Mouse (Mus musculus): ENCODE data around the gene Calml3. TPM values are rescaled to one million over a fixed set of nuclear protein-coding genes. Genes with fewer than 3 reads are reported as not detected.

Calml3 gene
- polyA plus RNA-seq, 1 experiment from 2014 or later, result 0.76 TPM

- Histone ChIP-seq H3K9me3 (ENCODE audit: low read length) (no peaks in the 10 kb centered on the region), H3K36me3 (ENCODE audit: insufficient read depth, low read length) (no peaks in the 10 kb centered on the region), H3K27me3 (ENCODE audit: insufficient read depth, low read length) (no peaks in the 10 kb centered on the region), H3K4me1 (ENCODE audit: insufficient read depth, low read length) (no peaks in the 10 kb centered on the region), H3K4me3 (ENCODE audit: low read length) (no peak overlapping the region), H3K27ac (ENCODE audit: low read length) (no peak overlapping the region), H3K9ac (replicated peaks; ENCODE audit: low read length) (no peak overlapping the region), H3K4me2 (replicated peaks; ENCODE audit: low read depth, low read length) (no peak overlapping the region)
- ATAC-seq (ENCODE audit: low FRiP score, low TSS enrichment), result no peak
- WGBS, result 90% methylated on average over 2 of the region's 2 CpGs
Measured at GRCm38 (mm10) chr13:3818740-3819076, 14.6 kb upstream of the Calml3 start.

DNA sequence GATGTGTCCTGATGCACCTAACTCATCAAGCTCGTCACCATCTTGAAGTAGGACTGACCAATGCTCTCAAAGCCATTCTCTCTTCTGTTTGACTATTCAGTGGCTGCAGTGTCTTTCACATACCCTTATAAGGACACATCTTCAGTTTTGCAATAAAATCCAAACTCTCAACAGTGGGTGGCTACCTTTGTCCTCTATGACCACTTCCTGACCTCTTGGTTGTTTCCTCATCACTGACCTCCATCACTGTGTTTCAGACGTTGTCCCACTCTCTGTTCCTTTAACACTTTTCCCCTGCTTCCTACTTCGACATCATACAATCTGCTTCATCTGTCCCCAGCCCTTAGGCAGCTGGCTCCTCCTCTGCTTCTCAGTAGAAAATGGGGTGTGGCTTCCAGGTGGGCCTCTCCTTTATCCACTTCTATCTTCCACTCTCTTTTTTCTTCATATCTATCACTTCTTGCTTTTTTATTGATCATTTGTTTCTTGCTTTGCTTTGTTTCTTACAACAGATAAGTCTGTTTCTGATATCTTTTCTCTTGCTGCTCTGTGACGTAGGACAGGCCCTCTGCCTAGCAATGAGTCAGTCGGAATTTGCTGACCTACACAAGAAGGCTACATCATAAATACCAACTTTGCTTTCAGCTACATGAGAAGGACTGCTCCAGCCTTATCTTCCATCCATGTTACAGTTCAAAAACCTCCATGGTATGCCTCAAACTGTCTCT is 14.1 kb upstream of the Calml3 start:
- no peaks in the 10 kb centered on the region for H3K4me1 ChIP-seq (ENCODE audit: insufficient read depth, low read length)
- 74% methylated on average over 5 of the region's 5 CpGs for WGBS
- H3K27me3 ChIP-seq (ENCODE audit: insufficient read depth, low read length), result no peaks in the 10 kb centered on the region
- H3K27ac ChIP-seq (ENCODE audit: low read length), result no peak overlapping the region
- no peaks in the 10 kb centered on the region for H3K36me3 ChIP-seq (ENCODE audit: insufficient read depth, low read length)
- no peak for ATAC-seq (ENCODE audit: low FRiP score, low TSS enrichment)
- H3K9me3 ChIP-seq (ENCODE audit: low read length), result no peaks in the 10 kb centered on the region
- no peak overlapping the region for H3K4me2 ChIP-seq (replicated peaks; ENCODE audit: low read depth, low read length)
- no peak overlapping the region for H3K9ac ChIP-seq (replicated peaks; ENCODE audit: low read length)
- H3K4me3 ChIP-seq (ENCODE audit: low read length), result no peak overlapping the region

- 81% methylated on average over 7 of the region's 7 CpGs for WGBS
Measured at GRCm38 (mm10) chr13:3807131-3807827, 3.2 kb upstream of the Calml3 start.

GRCm38 (mm10) chr13:3805638-3806037 is 1.5 kb upstream of the Calml3 start:
- no peaks in the 10 kb centered on the region for H3K27me3 ChIP-seq (ENCODE audit: insufficient read depth, low read length)
- H3K4me2 ChIP-seq (replicated peaks; ENCODE audit: low read depth, low read length), result no peak overlapping the region
- peaks cover 21% of the 10 kb centered on the region for H3K4me1 ChIP-seq (ENCODE audit: insufficient read depth, low read length)
- no peaks in the 10 kb centered on the region for H3K36me3 ChIP-seq (ENCODE audit: insufficient read depth, low read length)
- peak overlapping the region; percentile 45 for H3K27ac ChIP-seq (ENCODE audit: low read length)
- 57% methylated on average over 5 of the region's 5 CpGs for WGBS
- H3K9ac ChIP-seq (replicated peaks; ENCODE audit: low read length), result no peak overlapping the region
- ATAC-seq (ENCODE audit: low FRiP score, low TSS enrichment), result no peak
- H3K9me3 ChIP-seq (ENCODE audit: low read length), result no peaks in the 10 kb centered on the region
- no peak overlapping the region for H3K4me3 ChIP-seq (ENCODE audit: low read length)

More at GRCm38 (mm10) chr13:3807131-3807827, 3.2 kb upstream of the Calml3 start:
- Histone ChIP-seq H3K9ac (replicated peaks; ENCODE audit: low read length) (no peak overlapping the region), H3K9me3 (ENCODE audit: low read length) (no peaks in the 10 kb centered on the region), H3K4me2 (replicated peaks; ENCODE audit: low read depth, low read length) (no peak overlapping the region), H3K4me3 (ENCODE audit: low read length) (no peak overlapping the region), H3K36me3 (ENCODE audit: insufficient read depth, low read length) (no peaks in the 10 kb centered on the region), H3K27me3 (ENCODE audit: insufficient read depth, low read length) (no peaks in the 10 kb centered on the region), H3K4me1 (ENCODE audit: insufficient read depth, low read length) (peaks cover 13% of the 10 kb centered on the region), H3K27ac (ENCODE audit: low read length) (no peak overlapping the region)
- no peak for ATAC-seq (ENCODE audit: low FRiP score, low TSS enrichment)

GRCm38 (mm10) chr13:3805132-3805531 is 1.0 kb upstream of the Calml3 start:
- H3K9ac ChIP-seq (replicated peaks; ENCODE audit: low read length), result no peak overlapping the region
- H3K4me3 ChIP-seq (ENCODE audit: low read length), result no peak overlapping the region
- 39% methylated on average over 2 of the region's 2 CpGs for WGBS
- peaks cover 21% of the 10 kb centered on the region for H3K4me1 ChIP-seq (ENCODE audit: insufficient read depth, low read length)
- H3K4me2 ChIP-seq (replicated peaks; ENCODE audit: low read depth, low read length), result no peak overlapping the region
- H3K27ac ChIP-seq (ENCODE audit: low read length), result no peak overlapping the region
- no peaks in the 10 kb centered on the region for H3K9me3 ChIP-seq (ENCODE audit: low read length)
- no peaks in the 10 kb centered on the region for H3K36me3 ChIP-seq (ENCODE audit: insufficient read depth, low read length)
- no peaks in the 10 kb centered on the region for H3K27me3 ChIP-seq (ENCODE audit: insufficient read depth, low read length)
- peak; percentile 33; the same call in 1 of the 2 replicates for ATAC-seq (ENCODE audit: low FRiP score, low TSS enrichment)

GRCm38 (mm10) chr13:3799386-3799785 is 4.7 kb downstream of the Calml3 start:
- Histone ChIP-seq H3K9me3 (ENCODE audit: low read length) (no peaks in the 10 kb centered on the region), H3K4me2 (replicated peaks; ENCODE audit: low read depth, low read length) (no peak overlapping the region), H3K4me1 (ENCODE audit: insufficient read depth, low read length) (peaks cover 20% of the 10 kb centered on the region; the same call in 1 of the 2 replicates), H3K36me3 (ENCODE audit: insufficient read depth, low read length) (no peaks in the 10 kb centered on the region), H3K9ac (replicated peaks; ENCODE audit: low read length) (no peak overlapping the region), H3K27me3 (ENCODE audit: insufficient read depth, low read length) (no peaks in the 10 kb centered on the region), H3K4me3 (ENCODE audit: low read length) (no peak overlapping the region), H3K27ac (ENCODE audit: low read length) (no peak overlapping the region)
- 22% methylated on average over 3 of the region's 3 CpGs for WGBS
- ATAC-seq (ENCODE audit: low FRiP score, low TSS enrichment), result no peak

DNA sequence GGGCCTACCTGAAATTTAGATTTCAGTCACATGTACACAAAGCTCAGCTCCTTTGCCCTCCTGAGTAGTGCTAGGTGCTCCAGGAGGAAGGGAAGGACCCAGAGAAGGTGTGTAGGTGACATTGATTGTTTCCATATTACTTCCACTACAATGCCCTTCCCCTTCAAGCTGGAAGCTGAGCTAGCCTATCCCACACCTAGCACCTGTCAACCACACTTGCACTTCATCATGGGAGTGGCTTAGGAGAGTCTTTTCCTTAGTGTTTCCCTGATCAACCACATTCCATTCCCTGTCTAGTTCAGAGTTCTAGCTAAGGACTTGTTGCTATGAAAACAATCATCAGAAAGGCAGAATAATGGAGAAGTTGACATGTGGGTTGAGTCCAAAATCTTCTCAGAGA is 5.4 kb downstream of the Calml3 start:
- ATAC-seq (ENCODE audit: low FRiP score, low TSS enrichment), result 0 out of 2 replicates have a peak, but pooled peaks have one; percentile 41
- H3K9me3 ChIP-seq (ENCODE audit: low read length), result no peaks in the 10 kb centered on the region
- no peak overlapping the region for H3K27ac ChIP-seq (ENCODE audit: low read length)

DNA sequence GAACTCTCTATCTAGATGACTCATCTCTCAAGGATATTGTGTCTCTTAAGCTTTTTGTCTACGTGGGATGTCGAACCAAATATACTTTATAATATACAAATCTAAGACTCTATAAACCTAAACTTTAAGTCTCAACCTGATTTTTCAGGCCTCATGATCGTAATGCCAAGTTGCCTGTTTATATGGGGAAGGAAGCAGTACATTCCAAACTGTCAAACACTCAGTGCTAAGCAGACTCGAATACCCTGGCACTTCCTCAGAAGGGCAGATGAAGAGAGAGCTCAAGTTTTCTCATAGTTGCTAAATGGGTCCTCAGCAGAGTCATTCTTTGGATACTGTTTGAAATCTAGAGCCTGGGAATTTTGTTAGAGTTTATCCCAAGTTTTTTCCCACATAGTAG is 7.5 kb downstream of the Calml3 start:
- H3K9ac ChIP-seq (replicated peaks; ENCODE audit: low read length), result no peak overlapping the region
- no peaks in the 10 kb centered on the region for H3K27me3 ChIP-seq (ENCODE audit: insufficient read depth, low read length)
- H3K4me1 ChIP-seq (ENCODE audit: insufficient read depth, low read length), result 0 out of 2 replicates have a peak, but pooled peaks cover 14% of the 10 kb centered on the region
- no peak overlapping the region for H3K4me3 ChIP-seq (ENCODE audit: low read length)
- 80% methylated on average over 4 of the region's 4 CpGs for WGBS
- no peak overlapping the region for H3K4me2 ChIP-seq (replicated peaks; ENCODE audit: low read depth, low read length)
- H3K27ac ChIP-seq (ENCODE audit: low read length), result no peak overlapping the region
- no peak for ATAC-seq (ENCODE audit: low FRiP score, low TSS enrichment)
- H3K36me3 ChIP-seq (ENCODE audit: insufficient read depth, low read length), result no peaks in the 10 kb centered on the region
- H3K9me3 ChIP-seq (ENCODE audit: low read length), result no peaks in the 10 kb centered on the region

More for the DNA sequence above, 5.4 kb downstream of the Calml3 start:
- no peak overlapping the region for H3K4me3 ChIP-seq (ENCODE audit: low read length)
- H3K36me3 ChIP-seq (ENCODE audit: insufficient read depth, low read length), result no peaks in the 10 kb centered on the region
- peaks cover 15% of the 10 kb centered on the region; the same call in 1 of the 2 replicates for H3K4me1 ChIP-seq (ENCODE audit: insufficient read depth, low read length)
- H3K27me3 ChIP-seq (ENCODE audit: insufficient read depth, low read length), result no peaks in the 10 kb centered on the region
- H3K9ac ChIP-seq (replicated peaks; ENCODE audit: low read length), result no peak overlapping the region
- H3K4me2 ChIP-seq (replicated peaks; ENCODE audit: low read depth, low read length), result no peak overlapping the region

DNA sequence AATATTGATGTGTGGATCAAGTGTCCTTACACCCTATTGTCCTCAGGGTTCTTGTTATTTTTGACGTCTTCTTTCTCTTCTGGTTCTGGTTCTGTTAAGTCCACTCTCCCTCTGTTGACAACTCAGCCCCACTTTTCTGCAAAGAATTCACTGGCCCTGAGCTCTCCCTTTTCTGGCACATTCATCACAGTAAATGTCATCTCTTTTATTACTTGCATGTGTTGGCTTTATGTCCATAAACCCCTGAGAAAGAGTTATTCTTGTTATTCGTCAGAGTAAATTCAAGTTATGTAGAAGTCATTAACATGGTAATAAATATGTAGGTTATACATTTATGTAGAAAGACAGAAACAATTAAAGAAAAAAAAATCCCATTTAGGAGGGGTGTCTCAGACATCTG is 14.6 kb downstream of the Calml3 start:
- H3K9me3 ChIP-seq (ENCODE audit: low read length), result no peaks in the 10 kb centered on the region
- 46% methylated on average over 2 of the region's 2 CpGs for WGBS
- no peak for ATAC-seq (ENCODE audit: low FRiP score, low TSS enrichment)
- no peak overlapping the region for H3K27ac ChIP-seq (ENCODE audit: low read length)
- no peaks in the 10 kb centered on the region for H3K36me3 ChIP-seq (ENCODE audit: insufficient read depth, low read length)
- H3K4me1 ChIP-seq (ENCODE audit: insufficient read depth, low read length), result no peaks in the 10 kb centered on the region
- no peaks in the 10 kb centered on the region for H3K27me3 ChIP-seq (ENCODE audit: insufficient read depth, low read length)
- H3K4me3 ChIP-seq (ENCODE audit: low read length), result no peak overlapping the region
- H3K4me2 ChIP-seq (replicated peaks; ENCODE audit: low read depth, low read length), result no peak overlapping the region
- no peak overlapping the region for H3K9ac ChIP-seq (replicated peaks; ENCODE audit: low read length)

GRCm38 (mm10) chr13:3788588-3788987 is 15.5 kb downstream of the Calml3 start:
- no peaks in the 10 kb centered on the region for H3K36me3 ChIP-seq (ENCODE audit: insufficient read depth, low read length)
- WGBS, result 96% methylated on average over 2 of the region's 2 CpGs
- no peaks in the 10 kb centered on the region for H3K9me3 ChIP-seq (ENCODE audit: low read length)
- no peak for ATAC-seq (ENCODE audit: low FRiP score, low TSS enrichment)
- H3K4me2 ChIP-seq (replicated peaks; ENCODE audit: low read depth, low read length), result no peak overlapping the region
- no peaks in the 10 kb centered on the region for H3K27me3 ChIP-seq (ENCODE audit: insufficient read depth, low read length)
- H3K27ac ChIP-seq (ENCODE audit: low read length), result no peak overlapping the region
- H3K4me1 ChIP-seq (ENCODE audit: insufficient read depth, low read length), result no peaks in the 10 kb centered on the region
- H3K4me3 ChIP-seq (ENCODE audit: low read length), result no peak overlapping the region
- no peak overlapping the region for H3K9ac ChIP-seq (replicated peaks; ENCODE audit: low read length)
